Mouse (Mus musculus): ENCODE data around the gene Tgfb1. TPM values are rescaled to one million over a fixed set of nuclear protein-coding genes. Genes with fewer than 3 reads are reported as not detected.
A peak's percentile ranks its signal among the peaks of the same experiment; 100 is the strongest.
"Not testable (repeated sequence)": the region's sequence is repeated elsewhere in the genome, so short reads cannot be mapped to it uniquely, and the experiment has no call there.

The Tgfb1 gene
- polyA plus RNA-seq, 1 experiment, result 4,315 TPM

GRCm38 (mm10) chr7:25711165-25711564 is 24.4 kb downstream of the Tgfb1 start:
- H3K27me3 ChIP-seq (replicated peaks), result no peaks in the 10 kb centered on the region
- H3K4me3 ChIP-seq (replicated peaks), result peak overlapping the region; percentile 38
- no peaks in the 10 kb centered on the region for H3K9me3 ChIP-seq
- H3K4me1 ChIP-seq, result peaks cover 99% of the 10 kb centered on the region
- TF ChIP-seq FLI1 (IDR thresholded peaks at IDR 0.05; ENCODE audit: low read length) (no peak), GATA1 (IDR thresholded peaks at IDR 0.05; ENCODE audit: borderline replicate concordance, low read length) (no peak)
- H3K36me3 ChIP-seq (replicated peaks; ENCODE audit: low read length), result peaks cover 100% of the 10 kb centered on the region

GRCm38 (mm10) chr7:25711731-25712197 is 25.0 kb downstream of the Tgfb1 start:
- Histone ChIP-seq H3K4me3 (replicated peaks) (peak overlapping the region; percentile 25), H3K9me3 (no peaks in the 10 kb centered on the region), H3K4me1 (peaks cover 99% of the 10 kb centered on the region), H3K36me3 (replicated peaks; ENCODE audit: low read length) (peaks cover 100% of the 10 kb centered on the region), H3K27me3 (replicated peaks) (no peaks in the 10 kb centered on the region)
- TF ChIP-seq FLI1 (IDR thresholded peaks at IDR 0.05; ENCODE audit: low read length) (no peak), GATA1 (IDR thresholded peaks at IDR 0.05; ENCODE audit: borderline replicate concordance, low read length) (no peak)

- Histone ChIP-seq H3K9me3 (no peaks in the 10 kb centered on the region), H3K27me3 (replicated peaks) (no peaks in the 10 kb centered on the region), H3K36me3 (replicated peaks; ENCODE audit: low read length) (peaks cover 99% of the 10 kb centered on the region), H3K4me1 (peaks cover 99% of the 10 kb centered on the region), H3K4me3 (replicated peaks) (no peak overlapping the region)
- TF ChIP-seq FLI1 (IDR thresholded peaks at IDR 0.05; ENCODE audit: low read length) (no peak), GATA1 (IDR thresholded peaks at IDR 0.05; ENCODE audit: borderline replicate concordance, low read length) (no peak)
Observed at GRCm38 (mm10) chr7:25712801-25713200, 26.0 kb downstream of the Tgfb1 start.

- H3K4me3 ChIP-seq (replicated peaks), result no peak overlapping the region
- H3K4me1 ChIP-seq, result peaks cover 98% of the 10 kb centered on the region
- H3K27me3 ChIP-seq (replicated peaks), result no peaks in the 10 kb centered on the region
- no peaks in the 10 kb centered on the region for H3K9me3 ChIP-seq
- H3K36me3 ChIP-seq (replicated peaks; ENCODE audit: low read length), result peaks cover 81% of the 10 kb centered on the region
- TF ChIP-seq GATA1 (IDR thresholded peaks at IDR 0.05; ENCODE audit: borderline replicate concordance, low read length) (no peak), FLI1 (IDR thresholded peaks at IDR 0.05; ENCODE audit: low read length) (no peak)
Observed at GRCm38 (mm10) chr7:25714581-25714980, 27.8 kb downstream of the Tgfb1 start.

DNA sequence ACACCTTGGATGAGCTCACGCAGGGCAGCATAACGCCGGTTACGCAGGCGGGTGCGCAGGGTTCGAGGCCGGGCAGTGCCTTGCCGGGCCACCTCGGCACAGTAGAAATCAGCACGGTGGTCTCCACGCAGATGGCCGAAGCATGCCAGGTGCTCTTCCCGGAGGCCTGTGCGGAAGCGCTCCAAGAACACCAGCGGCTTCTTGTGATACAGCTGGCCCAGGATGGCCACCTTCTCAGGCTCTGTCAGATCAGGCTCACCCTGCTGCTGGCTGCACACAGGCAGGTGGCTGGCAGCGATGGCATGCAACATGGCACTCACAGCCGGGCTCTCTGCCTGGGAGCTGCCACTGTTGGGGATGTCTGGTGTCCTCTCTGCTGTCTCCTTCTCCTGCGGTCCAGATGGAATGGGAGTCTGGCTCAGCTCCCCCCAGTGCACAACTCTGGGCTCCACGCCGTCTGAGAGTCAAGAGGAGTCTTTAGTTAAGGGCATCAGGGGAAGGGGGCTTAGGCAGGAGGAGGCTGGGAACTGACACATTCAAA is 29.0 kb downstream of the Tgfb1 start:
- Histone ChIP-seq H3K27me3 (replicated peaks) (no peaks in the 10 kb centered on the region), H3K9me3 (no peaks in the 10 kb centered on the region), H3K4me3 (replicated peaks) (no peak overlapping the region), H3K36me3 (replicated peaks; ENCODE audit: low read length) (peaks cover 80% of the 10 kb centered on the region), H3K4me1 (peaks cover 98% of the 10 kb centered on the region)
- TF ChIP-seq GATA1 (IDR thresholded peaks at IDR 0.05; ENCODE audit: borderline replicate concordance, low read length) (no peak), FLI1 (IDR thresholded peaks at IDR 0.05; ENCODE audit: low read length) (no peak)

- H3K4me3 ChIP-seq (replicated peaks), result peak overlapping the region; percentile 95
- H3K9me3 ChIP-seq, result no peaks in the 10 kb centered on the region
- H3K27me3 ChIP-seq (replicated peaks), result no peaks in the 10 kb centered on the region
- peaks cover 97% of the 10 kb centered on the region for H3K4me1 ChIP-seq
- no peak for TF ChIP-seq GATA1 (IDR thresholded peaks at IDR 0.05; ENCODE audit: borderline replicate concordance, low read length)
- no peak for TF ChIP-seq FLI1 (IDR thresholded peaks at IDR 0.05; ENCODE audit: low read length)
- H3K36me3 ChIP-seq (replicated peaks; ENCODE audit: low read length), result peaks cover 74% of the 10 kb centered on the region
Observed at GRCm38 (mm10) chr7:25717478-25717877, 30.7 kb downstream of the Tgfb1 start.

GRCm38 (mm10) chr7:25718788-25719417 is 32.1 kb downstream of the Tgfb1 start, which contains the start of gene Ccdc97:
Ccdc97 (minus strand) TSS chr7:25719088.
- TF ChIP-seq GATA1 (IDR thresholded peaks at IDR 0.05; ENCODE audit: borderline replicate concordance, low read length) (no peak), FLI1 (IDR thresholded peaks at IDR 0.05; ENCODE audit: low read length) (peak; percentile 92)
- Histone ChIP-seq H3K4me3 (replicated peaks) (peak within 1 kb of the TSS; percentile 95), H3K27me3 (replicated peaks) (no peaks in the 10 kb centered on the region), H3K9me3 (no peaks in the 10 kb centered on the region), H3K4me1 (peaks cover 97% of the 10 kb centered on the region), H3K36me3 (replicated peaks; ENCODE audit: low read length) (peaks cover 74% of the 10 kb centered on the region)

DNA sequence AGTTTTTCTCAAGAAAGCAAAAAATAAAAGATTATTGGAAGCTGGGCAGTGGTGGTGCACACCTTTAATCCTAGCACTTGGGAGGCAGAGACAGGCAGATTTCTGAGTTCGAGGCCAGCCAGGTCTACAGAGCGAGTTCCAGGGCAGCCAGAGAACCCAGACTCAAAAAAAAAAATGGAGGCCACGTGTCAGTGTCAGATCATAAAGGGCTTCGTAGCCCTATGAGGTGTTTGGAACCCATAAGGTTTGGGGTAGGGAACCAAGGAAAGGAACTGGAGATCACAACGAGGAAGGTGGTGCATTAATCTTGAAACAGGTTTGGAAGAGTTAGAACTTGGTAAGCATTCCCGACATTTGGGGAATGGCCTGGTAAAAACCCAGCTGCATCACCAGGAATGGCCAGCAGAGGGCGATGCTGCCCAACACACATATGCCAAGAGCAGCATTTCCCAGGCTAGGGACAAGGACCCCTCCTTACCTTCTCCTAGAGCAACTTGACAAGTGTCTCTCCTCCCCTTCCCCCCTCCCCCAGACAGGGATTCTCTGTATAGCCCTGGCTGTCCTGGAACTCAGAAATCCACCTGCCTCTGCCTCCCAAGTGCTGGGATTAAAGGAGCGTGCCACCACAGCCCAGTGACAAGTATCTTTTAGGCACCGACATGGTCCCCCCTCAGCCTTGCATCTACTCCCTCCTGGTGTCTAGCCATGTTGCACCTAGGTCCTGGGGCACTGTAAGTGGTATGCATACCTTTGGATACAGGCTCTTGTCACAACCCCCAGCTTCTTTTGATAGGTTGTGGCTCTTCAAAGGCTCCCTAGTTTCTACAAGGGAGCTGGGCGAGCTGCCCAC is 33.2 kb downstream of the Tgfb1 start:
- peaks cover 97% of the 10 kb centered on the region for H3K4me1 ChIP-seq
- H3K4me3 ChIP-seq (replicated peaks), result peak overlapping the region; percentile 46
- peaks cover 74% of the 10 kb centered on the region for H3K36me3 ChIP-seq (replicated peaks; ENCODE audit: low read length)
- no peaks in the 10 kb centered on the region for H3K9me3 ChIP-seq
- no peaks in the 10 kb centered on the region for H3K27me3 ChIP-seq (replicated peaks)
- TF ChIP-seq GATA1 (IDR thresholded peaks at IDR 0.05; ENCODE audit: borderline replicate concordance, low read length) (no peak), FLI1 (IDR thresholded peaks at IDR 0.05; ENCODE audit: low read length) (no peak)

- Histone ChIP-seq H3K4me1 (peaks cover 97% of the 10 kb centered on the region), H3K27me3 (replicated peaks) (no peaks in the 10 kb centered on the region), H3K36me3 (replicated peaks; ENCODE audit: low read length) (peaks cover 74% of the 10 kb centered on the region), H3K9me3 (no peaks in the 10 kb centered on the region), H3K4me3 (replicated peaks) (peak overlapping the region; percentile 73)
- TF ChIP-seq FLI1 (IDR thresholded peaks at IDR 0.05; ENCODE audit: low read length) (no peak), GATA1 (IDR thresholded peaks at IDR 0.05; ENCODE audit: borderline replicate concordance, low read length) (no peak)
Observed at GRCm38 (mm10) chr7:25720760-25721159, 34.0 kb downstream of the Tgfb1 start.

- H3K36me3 ChIP-seq (replicated peaks; ENCODE audit: low read length), result peaks cover 74% of the 10 kb centered on the region
- H3K4me3 ChIP-seq (replicated peaks); H3K9me3 ChIP-seq; H3K27me3 ChIP-seq (replicated peaks): not testable (repeated sequence)
- H3K4me1 ChIP-seq, result peaks cover 97% of the 10 kb centered on the region
Observed at GRCm38 (mm10) chr7:25721776-25722175, 35.0 kb downstream of the Tgfb1 start.
